Mouse (Mus musculus) heart, embryonic 16.5 days (tissue): ENCODE results near the gene Adarb2. TPM values are rescaled to one million over a fixed set of nuclear protein-coding genes. Genes with fewer than 3 reads are reported as not detected.

Experiments
- ATAC-seq: fragments of 200-750 bp; cut with Nextera tagmentation; replicated peaks from 2 replicates; pipeline ENCODE4 v1.8.0; 2017; ENCODE audit warnings: moderate number of reproducible peaks; ENCODE audit not compliant: insufficient read depth, low FRiP score; ENCODE audit errors: extremely low read depth
- H3K27ac ChIP-seq: fragments of 300-500 bp; sonication (generic); 2 replicates; pipeline ENCODE4 v1.5.1; 2014; ENCODE audit warnings: mild to moderate bottlenecking, low read length, control low read depth, moderate library complexity
- H3K27me3 ChIP-seq: fragments of 300-500 bp; sonication (generic); 2 replicates; pipeline ENCODE4 v1.6.1; 2014; ENCODE audit warnings: low read length, mixed read lengths; ENCODE audit not compliant: control insufficient read depth, insufficient read depth
- H3K36me3 ChIP-seq: fragments of 300-500 bp; sonication (generic); 2 replicates; pipeline ENCODE4 v1.6.1; 2014; ENCODE audit not compliant: control insufficient read depth, insufficient read depth
- H3K4me1 ChIP-seq: fragments of 300-500 bp; sonication (generic); 2 replicates; pipeline ENCODE4 v1.6.1; 2014; ENCODE audit warnings: low read length, mixed read lengths; ENCODE audit not compliant: control insufficient read depth, insufficient read depth
- H3K4me2 ChIP-seq: fragments of 300-500 bp; sonication (generic); 2 replicates; pipeline ENCODE4 v1.6.1; 2014; ENCODE audit warnings: low read depth, mild to moderate bottlenecking, control low read depth, low read length
- H3K4me3 ChIP-seq: fragments of 300-500 bp; sonication (generic); 2 replicates; pipeline ENCODE4 v1.5.1; 2014; ENCODE audit warnings: mild to moderate bottlenecking, control low read depth, low read length
- H3K9ac ChIP-seq: fragments of 300-500 bp; sonication (generic); 2 replicates; pipeline ENCODE4 v1.6.1; 2014; ENCODE audit warnings: low read length, control low read depth
- H3K9me3 ChIP-seq: fragments of 300-500 bp; sonication (generic); replicated peaks from 2 replicates; pipeline ENCODE4 v1.6.1; 2016; ENCODE audit warnings: low read length; ENCODE audit not compliant: control insufficient read depth
- WGBS: fragments of 180-500 bp; shearing (Covaris S2); extraction: QIAGEN DNeasy Blood & Tissue Kit; methylation state at CpG from one replicate; pipeline ENCODE4 v1.1.7; 2014; 5-methylcytosine and 5-hydroxymethylcytosine counted together
- polyA plus RNA-seq: library from polyadenylated mRNA; unstranded; fragments of >200 nt; fragmentation: Nextera tagmentation; extraction: Ambion mirVana; gene quantifications from 2 replicates; pipeline ENCODE4 v1.2.1, GENCODE M21; 2015

Adarb2 gene
- polyA plus RNA-seq, 1 experiment from 2014 or later: 0.05 TPM

DNA sequence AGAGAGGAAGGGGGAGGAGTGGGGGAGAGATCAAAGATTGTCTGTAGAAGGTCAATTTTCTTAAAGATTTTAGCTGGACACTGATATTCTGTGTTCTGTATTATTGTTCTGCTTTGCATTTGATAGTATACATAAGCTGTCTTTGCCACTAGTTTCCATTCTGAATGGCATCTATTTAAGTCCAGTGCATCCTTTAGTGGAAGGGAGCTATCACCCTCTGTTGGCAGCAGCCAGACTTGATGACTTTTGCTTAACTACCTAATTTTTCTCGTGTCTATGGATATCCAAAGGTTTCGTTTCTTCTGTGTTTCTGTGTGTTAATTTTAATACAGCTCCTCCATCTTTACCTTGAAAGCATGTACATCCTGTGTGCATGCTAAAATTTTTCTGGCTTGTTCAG, 419.6 kb downstream of the Adarb2 start:
- WGBS: 85% methylated on average over 2 of the region's 2 CpGs
- H3K4me3 ChIP-seq: no peak overlapping the region
- ATAC-seq: no peak

GRCm38 (mm10) chr13:8629565-8629964, 426.9 kb downstream of the Adarb2 start:
- Histone ChIP-seq H3K27me3 (no peaks in the 10 kb centered on the region), H3K27ac (no peak overlapping the region), H3K4me3 (no peak overlapping the region), H3K4me1 (no peaks in the 10 kb centered on the region), H3K9me3 (no peaks in the 10 kb centered on the region), H3K4me2 (no peak overlapping the region), H3K9ac (no peak overlapping the region), H3K36me3 (no peaks in the 10 kb centered on the region)
- 78% methylated on average over 6 of the region's 6 CpGs for WGBS
- ATAC-seq: no peak

More for the DNA sequence above, 419.6 kb downstream of the Adarb2 start:
- Histone ChIP-seq H3K4me2 (no peak overlapping the region), H3K4me1 (no peaks in the 10 kb centered on the region), H3K36me3 (no peaks in the 10 kb centered on the region), H3K27me3 (no peaks in the 10 kb centered on the region), H3K9me3 (no peaks in the 10 kb centered on the region), H3K9ac (no peak overlapping the region), H3K27ac (no peak overlapping the region)

- Histone ChIP-seq H3K4me1 (no peaks in the 10 kb centered on the region), H3K9me3 (no peaks in the 10 kb centered on the region), H3K27me3 (no peaks in the 10 kb centered on the region), H3K4me2 (no peak overlapping the region), H3K27ac (no peak overlapping the region), H3K9ac (no peak overlapping the region), H3K36me3 (no peaks in the 10 kb centered on the region), H3K4me3 (no peak overlapping the region)
- ATAC-seq: no peak
- WGBS: 79% methylated on average over 1 of the region's 1 CpGs
Observed at GRCm38 (mm10) chr13:8631618-8632017, 429.0 kb downstream of the Adarb2 start.

DNA sequence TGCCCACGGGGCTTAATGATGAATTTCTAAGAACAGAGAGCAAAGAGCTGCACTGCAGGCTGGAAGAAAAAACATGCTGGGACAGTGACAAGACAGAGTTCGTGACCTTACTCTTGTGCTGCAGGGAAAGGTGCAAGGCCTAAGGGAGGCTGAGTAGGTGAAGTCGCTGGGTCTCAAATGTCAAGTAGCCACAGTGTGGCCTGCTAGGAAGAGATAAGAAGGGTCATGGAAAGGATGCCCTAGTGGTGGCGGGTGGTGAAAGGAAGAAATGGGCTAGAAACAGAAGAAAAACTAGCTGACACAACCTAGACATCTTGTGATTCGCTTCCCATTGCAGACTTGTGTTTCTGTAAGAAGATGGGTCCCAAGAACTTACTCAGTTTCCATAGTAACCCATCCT, 429.4 kb downstream of the Adarb2 start:
- Histone ChIP-seq H3K9me3 (no peaks in the 10 kb centered on the region), H3K4me1 (no peaks in the 10 kb centered on the region), H3K27me3 (no peaks in the 10 kb centered on the region), H3K9ac (no peak overlapping the region), H3K4me2 (no peak overlapping the region), H3K27ac (no peak overlapping the region), H3K36me3 (no peaks in the 10 kb centered on the region), H3K4me3 (no peak overlapping the region)
- WGBS: 47% methylated on average over 5 of the region's 5 CpGs
- ATAC-seq: no peak

GRCm38 (mm10) chr13:8633385-8634337, 431.0 kb downstream of the Adarb2 start:
- no peak for ATAC-seq
- H3K4me2 ChIP-seq: no peak overlapping the region
- no peaks in the 10 kb centered on the region for H3K4me1 ChIP-seq
- no peaks in the 10 kb centered on the region for H3K27me3 ChIP-seq
- 64% methylated on average over 5 of the region's 5 CpGs for WGBS
- no peak overlapping the region for H3K4me3 ChIP-seq
- H3K9me3 ChIP-seq: no peaks in the 10 kb centered on the region
- H3K27ac ChIP-seq: no peak overlapping the region
- H3K36me3 ChIP-seq: no peaks in the 10 kb centered on the region
- no peak overlapping the region for H3K9ac ChIP-seq

DNA sequence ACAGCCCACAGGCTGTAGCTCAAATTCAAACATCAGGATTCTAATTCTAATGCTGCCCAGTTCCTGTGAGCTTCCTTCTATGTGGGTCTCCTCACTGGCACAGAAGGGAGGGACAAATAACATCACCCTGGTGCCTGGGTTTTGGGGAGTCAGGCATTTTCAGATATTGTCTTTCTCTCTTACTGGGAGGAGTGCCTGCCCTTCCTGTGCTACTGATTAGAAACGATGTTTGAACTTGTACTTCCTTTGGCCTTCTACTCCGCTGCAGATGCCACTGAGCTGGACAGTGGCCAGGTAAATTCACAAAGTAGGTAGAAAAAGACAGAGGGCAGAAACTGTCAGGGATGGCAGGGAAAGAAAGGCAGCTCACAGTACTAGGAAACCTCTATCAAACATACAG, 439.4 kb downstream of the Adarb2 start:
- H3K4me3 ChIP-seq: no peak overlapping the region
- 43% methylated on average over 2 of the region's 2 CpGs for WGBS
- ATAC-seq: no peak
- no peak overlapping the region for H3K9ac ChIP-seq
- no peaks in the 10 kb centered on the region for H3K4me1 ChIP-seq
- H3K27ac ChIP-seq: no peak overlapping the region
- H3K36me3 ChIP-seq: no peaks in the 10 kb centered on the region
- H3K9me3 ChIP-seq: no peaks in the 10 kb centered on the region
- H3K4me2 ChIP-seq: no peak overlapping the region
- H3K27me3 ChIP-seq: no peaks in the 10 kb centered on the region

DNA sequence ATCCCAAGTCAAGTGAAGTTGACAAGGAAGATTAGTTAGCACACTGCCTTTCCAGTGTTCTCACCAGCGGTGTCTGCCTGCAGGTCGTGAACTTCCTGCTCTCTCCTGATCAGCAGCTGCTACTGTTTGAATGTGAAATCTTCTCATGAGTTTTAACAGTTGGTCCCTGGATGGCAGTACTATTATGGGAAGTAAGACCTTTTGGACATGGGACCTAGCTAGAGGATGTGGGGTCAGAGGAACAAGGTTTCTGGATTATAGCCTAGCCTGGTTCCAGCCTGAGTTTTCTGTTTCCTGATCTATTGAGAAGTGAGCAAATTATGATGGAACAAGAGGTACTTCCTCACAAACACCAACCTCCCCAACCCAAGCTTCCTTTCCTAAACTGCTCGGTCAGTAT, 441.3 kb downstream of the Adarb2 start:
- H3K9me3 ChIP-seq: no peaks in the 10 kb centered on the region
- no peak overlapping the region for H3K4me3 ChIP-seq
- H3K4me2 ChIP-seq: no peak overlapping the region
- no peak for ATAC-seq
- WGBS: 48% methylated on average over 3 of the region's 3 CpGs
- no peaks in the 10 kb centered on the region for H3K36me3 ChIP-seq
- H3K27ac ChIP-seq: no peak overlapping the region
- H3K4me1 ChIP-seq: no peaks in the 10 kb centered on the region
- no peaks in the 10 kb centered on the region for H3K27me3 ChIP-seq
- no peak overlapping the region for H3K9ac ChIP-seq

DNA sequence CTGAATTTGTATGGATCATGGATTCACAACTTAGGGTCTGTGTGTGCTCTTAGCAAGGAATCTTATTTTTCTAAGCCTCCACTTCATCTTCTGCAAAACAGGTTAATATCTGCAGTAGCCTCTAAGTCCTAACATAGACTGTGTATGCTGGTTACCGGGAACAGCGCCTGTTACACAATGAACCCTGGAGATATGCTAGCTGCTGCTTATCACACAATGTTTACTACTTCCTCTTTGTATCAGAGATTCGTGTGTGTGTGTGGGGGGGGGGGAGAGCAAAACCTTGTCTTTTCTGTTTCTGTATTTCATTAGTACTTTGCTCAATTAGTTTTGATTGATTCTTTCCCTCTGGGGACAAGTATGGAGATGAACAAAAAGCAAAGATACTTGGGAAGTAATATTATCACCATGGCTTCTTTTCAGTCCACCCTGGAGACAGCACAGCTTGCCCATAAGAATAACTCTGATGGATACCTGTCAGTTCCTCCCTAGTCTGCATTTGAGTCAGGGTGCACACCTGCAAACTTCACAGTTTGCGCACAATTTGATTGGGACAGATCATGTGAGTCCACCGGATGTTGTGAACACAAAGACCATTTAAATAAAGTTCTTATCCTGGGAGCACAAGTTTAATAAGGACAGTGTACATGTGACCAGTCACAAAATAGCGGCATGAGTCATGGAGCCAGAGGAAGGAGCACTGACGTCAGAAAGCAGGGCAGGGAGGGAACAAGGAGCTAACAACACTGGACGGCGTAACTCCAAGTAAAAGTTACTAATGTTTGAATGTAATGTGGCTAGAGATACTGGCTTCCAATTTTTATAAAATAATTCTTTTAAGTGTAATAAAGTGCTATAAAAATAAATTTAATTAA, 442.4 kb downstream of the Adarb2 start:
- H3K27ac ChIP-seq: no peak overlapping the region
- no peak overlapping the region for H3K4me2 ChIP-seq
- no peaks in the 10 kb centered on the region for H3K36me3 ChIP-seq
- H3K4me1 ChIP-seq: no peaks in the 10 kb centered on the region
- WGBS: 53% methylated on average over 9 of the region's 9 CpGs
- peak; percentile 63; the same call in 1 of the 2 replicates for ATAC-seq
- H3K27me3 ChIP-seq: no peaks in the 10 kb centered on the region
- no peak overlapping the region for H3K4me3 ChIP-seq
- no peaks in the 10 kb centered on the region for H3K9me3 ChIP-seq
- H3K9ac ChIP-seq: no peak overlapping the region

DNA sequence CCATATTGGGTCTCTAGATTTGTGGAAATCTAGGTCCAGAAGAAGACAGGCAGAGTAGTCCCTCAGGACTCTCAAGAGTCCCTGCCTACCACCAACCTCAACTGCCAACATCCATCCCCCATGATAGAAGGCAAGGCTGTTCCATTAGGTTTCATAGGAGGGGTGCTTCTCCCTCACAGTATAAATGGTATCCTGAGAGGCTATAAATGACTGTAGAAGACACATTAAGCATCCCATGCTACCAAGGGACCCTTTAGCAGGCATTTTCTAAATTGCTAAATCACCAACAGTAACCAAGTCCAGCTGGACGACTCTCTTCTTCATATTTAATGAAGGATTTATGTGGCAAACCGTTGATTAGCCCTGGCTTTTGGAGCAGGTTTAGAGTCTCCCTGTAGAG, 446.6 kb downstream of the Adarb2 start:
- no peak for ATAC-seq
- H3K36me3 ChIP-seq: no peaks in the 10 kb centered on the region
- no peak overlapping the region for H3K4me3 ChIP-seq
- WGBS: 64% methylated on average over 2 of the region's 2 CpGs
- no peaks in the 10 kb centered on the region for H3K4me1 ChIP-seq
- H3K9me3 ChIP-seq: no peaks in the 10 kb centered on the region
- no peak overlapping the region for H3K9ac ChIP-seq
- no peak overlapping the region for H3K4me2 ChIP-seq
- no peaks in the 10 kb centered on the region for H3K27me3 ChIP-seq
- no peak overlapping the region for H3K27ac ChIP-seq
